Mouse (Mus musculus): ENCODE data around the gene Sostdc1. TPM values are rescaled to one million over a fixed set of nuclear protein-coding genes. Genes with fewer than 3 reads are reported as not detected.

The Sostdc1 gene
- 0.36 TPM for polyA plus RNA-seq (2017; shearing (Covaris generic))

DNA sequence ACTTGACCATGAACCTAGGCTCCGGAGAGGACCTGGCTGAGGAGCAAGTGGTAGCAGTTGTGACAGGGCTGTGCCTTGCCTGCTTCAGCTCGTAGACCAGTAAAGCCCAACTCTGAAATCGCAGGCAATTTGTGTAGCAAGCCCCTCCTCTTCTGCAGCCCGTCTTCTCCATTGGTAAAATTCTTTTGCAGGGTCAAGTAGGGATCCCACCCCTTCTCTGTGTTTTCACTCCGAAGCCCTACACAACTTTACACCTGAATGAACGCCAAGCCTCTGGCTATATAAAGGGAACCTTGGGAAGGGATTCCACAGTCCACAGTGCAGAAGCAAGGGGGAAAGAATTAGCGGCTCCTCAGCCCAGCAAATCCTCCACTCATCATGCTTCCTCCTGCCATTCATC is at the start of gene Sostdc1:
TSS of gene Sostdc1 (plus strand) at position 224 of the 400 bp plus-strand sequence.

Other genes starting within 250 kb of the Sostdc1 start
- 42.5 TPM for gene Ankmy2, start 157.0 kb upstream of the Sostdc1 start, polyA plus RNA-seq (2017; shearing (Covaris generic))
- gene Bzw2, start 156.1 kb upstream of the Sostdc1 start, polyA plus RNA-seq (2017; shearing (Covaris generic)) = 190 TPM
- gene Lrrc72, start 60.7 kb upstream of the Sostdc1 start, polyA plus RNA-seq (2017; shearing (Covaris generic)) = not detected
- 1.2 TPM for gene Ispd, start 67.3 kb downstream of the Sostdc1 start, polyA plus RNA-seq (2017; shearing (Covaris generic))
- 0.31 TPM for gene D630036H23Rik, start 68.0 kb downstream of the Sostdc1 start, polyA plus RNA-seq (2017; shearing (Covaris generic))